Mouse (Mus musculus) forebrain, embryonic 11.5 days (tissue): ENCODE data around the gene Dock1. TPM values are rescaled to one million over a fixed set of nuclear protein-coding genes. Genes with fewer than 3 reads are reported as not detected.

Experiments used
- ATAC-seq: fragments of 200-750 bp; cut with Nextera tagmentation; replicated peaks from 2 replicates; pipeline ENCODE4 v1.8.0; 2017; ENCODE audit warnings: moderate TSS enrichment; ENCODE audit not compliant: low FRiP score
- DNase-seq: peaks from one replicate; pipeline ENCODE4 v3.0.0-alpha.2; 2017; ENCODE audit warnings: low spot score
- H3K27ac ChIP-seq: fragments of 300-500 bp; sonication (generic); 2 replicates; pipeline ENCODE4 v1.5.1; 2014; ENCODE audit warnings: low read depth, low read length
- H3K27me3 ChIP-seq: fragments of 300-500 bp; sonication (generic); 2 replicates; pipeline ENCODE4 v1.6.1; 2014; ENCODE audit warnings: mild to moderate bottlenecking, low read length, mixed read lengths; ENCODE audit not compliant: control insufficient read depth, insufficient read depth
- H3K36me3 ChIP-seq: fragments of 300-500 bp; sonication (generic); 2 replicates; pipeline ENCODE4 v1.6.1; 2014; ENCODE audit warnings: mild to moderate bottlenecking, low read length, moderate library complexity, mixed read lengths; ENCODE audit not compliant: control insufficient read depth, insufficient read depth
- H3K4me1 ChIP-seq: fragments of 300-500 bp; sonication (generic); replicated peaks from 2 replicates; pipeline ENCODE4 v1.6.1; 2014; ENCODE audit warnings: low read length, mixed read lengths; ENCODE audit not compliant: control insufficient read depth, insufficient read depth
- H3K4me2 ChIP-seq: fragments of 300-500 bp; sonication (generic); 2 replicates; pipeline ENCODE4 v1.6.1; 2014; ENCODE audit warnings: low read depth, mild to moderate bottlenecking, low read length, moderate library complexity, mixed read lengths; ENCODE audit not compliant: severe bottlenecking
- H3K4me3 ChIP-seq: fragments of 300-500 bp; sonication (generic); 2 replicates; pipeline ENCODE4 v1.5.1; 2014; ENCODE audit warnings: low read depth, low read length
- H3K9ac ChIP-seq: fragments of 300-500 bp; sonication (generic); 2 replicates; pipeline ENCODE4 v1.6.1; 2014; ENCODE audit warnings: low read length
- H3K9me3 ChIP-seq: fragments of 300-500 bp; sonication (generic); 2 replicates; pipeline ENCODE4 v1.6.1; 2016; ENCODE audit warnings: low read length, mixed read lengths; ENCODE audit not compliant: control insufficient read depth
- WGBS: fragments of 180-500 bp; shearing (Covaris S2); extraction: QIAGEN DNeasy Blood & Tissue Kit; methylation state at CpG from one replicate; pipeline ENCODE4 v1.1.7; 2014; 5-methylcytosine and 5-hydroxymethylcytosine counted together
- polyA plus RNA-seq: library from polyadenylated mRNA; unstranded; fragments of >200 nt; fragmentation: Nextera tagmentation; extraction: Ambion mirVana; gene quantifications from 2 replicates; pipeline ENCODE4 v1.2.1, GENCODE M21; 2014

Dock1 gene
- polyA plus RNA-seq, 1 experiment from 2014 or later: 26.5 TPM

GRCm38 (mm10) chr7:134899462-134899861 is 229.0 kb downstream of the Dock1 start:
- Histone ChIP-seq H3K27me3 (no peaks in the 10 kb centered on the region), H3K4me3 (no peak overlapping the region), H3K9ac (no peak overlapping the region), H3K4me2 (no peak overlapping the region), H3K36me3 (no peaks in the 10 kb centered on the region), H3K27ac (no peak overlapping the region), H3K4me1 (no peaks in the 10 kb centered on the region), H3K9me3 (no peaks in the 10 kb centered on the region)
- ATAC-seq (no peak), DNase-seq (no peak)
- 92% methylated on average over 2 of the region's 2 CpGs for WGBS

GRCm38 (mm10) chr7:134901992-134902391 is 231.5 kb downstream of the Dock1 start:
- H3K9ac ChIP-seq: no peak overlapping the region
- H3K4me2 ChIP-seq: no peak overlapping the region
- ATAC-seq: no peak
- no peak overlapping the region for H3K27ac ChIP-seq
- DNase-seq: no peak
- H3K27me3 ChIP-seq: no peaks in the 10 kb centered on the region
- no peaks in the 10 kb centered on the region for H3K4me1 ChIP-seq
- H3K4me3 ChIP-seq: no peak overlapping the region
- no peaks in the 10 kb centered on the region for H3K9me3 ChIP-seq
- no peaks in the 10 kb centered on the region for H3K36me3 ChIP-seq
- WGBS: 78% methylated on average over 2 of the region's 2 CpGs

DNA sequence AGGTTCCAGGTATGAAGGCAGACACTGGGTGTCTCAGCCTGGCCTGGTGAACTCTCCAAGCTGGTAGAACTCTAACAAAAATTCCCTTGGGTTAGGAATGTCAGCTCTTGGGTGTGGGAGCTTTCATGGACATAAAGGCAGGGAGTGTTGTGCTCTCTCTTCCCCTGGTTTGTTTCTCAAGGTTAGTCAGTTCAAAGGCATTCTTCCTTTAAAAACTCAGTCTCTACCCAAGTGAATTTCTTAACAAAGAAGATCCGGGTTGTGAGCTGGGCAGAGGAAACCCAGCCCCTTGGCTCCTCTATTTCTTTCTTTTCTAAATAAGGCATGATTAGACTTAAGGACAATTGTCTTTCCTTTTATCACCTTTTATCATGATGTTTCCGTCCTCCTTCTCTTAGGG is 261.4 kb downstream of the Dock1 start:
- DNase-seq (no peak), ATAC-seq (no peak)
- Histone ChIP-seq H3K9ac (no peak overlapping the region), H3K36me3 (no peaks in the 10 kb centered on the region), H3K27me3 (peaks cover 6% of the 10 kb centered on the region), H3K27ac (no peak overlapping the region), H3K4me1 (peaks cover 4% of the 10 kb centered on the region; the same call in 1 of the 2 replicates), H3K9me3 (no peaks in the 10 kb centered on the region), H3K4me2 (no peak overlapping the region), H3K4me3 (no peak overlapping the region)
- 81% methylated on average over 2 of the region's 2 CpGs for whole genome bisulfite sequencing

GRCm38 (mm10) chr7:134937471-134937926 is 267.0 kb downstream of the Dock1 start:
- Histone ChIP-seq H3K27me3 (peaks cover 17% of the 10 kb centered on the region), H3K36me3 (no peaks in the 10 kb centered on the region), H3K4me2 (peak overlapping the region; percentile 89), H3K9ac (peak overlapping the region; percentile 53), H3K9me3 (no peaks in the 10 kb centered on the region), H3K4me1 (peaks cover 13% of the 10 kb centered on the region; the same call in 1 of the 2 replicates), H3K27ac (no peak overlapping the region), H3K4me3 (peak overlapping the region; percentile 50)
- ATAC-seq (peak; percentile 60), DNase-seq (peak; percentile 65)
- WGBS: 4% methylated on average over 32 of the region's 37 CpGs

DNA sequence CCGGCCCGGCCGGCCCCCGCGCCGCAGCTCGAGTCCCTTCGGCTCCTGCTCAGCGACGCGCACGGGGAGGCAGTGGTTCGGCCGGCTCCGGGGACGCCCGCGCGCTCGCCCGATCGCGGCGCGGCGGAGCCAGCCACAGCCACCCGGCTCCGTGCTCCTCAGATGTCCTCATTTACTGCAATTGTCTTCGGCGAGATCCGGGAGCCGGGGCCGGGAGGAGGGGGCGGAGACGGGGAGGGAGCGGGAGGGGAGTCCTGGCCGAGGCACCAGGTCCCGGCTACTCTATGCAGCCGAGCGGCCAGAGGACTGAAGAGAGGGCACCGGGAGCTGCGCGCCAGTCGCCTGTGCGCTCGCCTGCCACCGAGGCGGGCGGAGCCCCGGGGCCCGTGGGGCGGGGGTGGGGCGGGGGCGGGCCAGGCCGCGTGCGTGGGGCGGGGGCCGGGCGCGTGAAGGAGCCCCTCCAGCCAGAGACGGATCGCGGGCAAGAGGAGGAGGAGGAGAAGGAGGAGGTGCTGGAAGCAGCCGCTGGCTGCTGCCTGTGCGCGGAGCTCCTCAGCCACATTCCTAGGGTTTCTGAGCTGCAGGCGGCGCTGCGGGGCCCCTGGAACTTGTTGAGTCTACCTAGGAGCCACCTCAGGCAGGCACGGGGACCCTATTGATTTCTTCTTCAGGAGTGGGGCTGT is 267.6 kb downstream of the Dock1 start, which contains the start of gene Fam196a:
Gene Fam196a, minus strand, starts transcription at position 504 of the 683 bp plus-strand sequence.
- H3K4me3 ChIP-seq: peak within 1 kb of the TSS; percentile 50
- peak; percentile 85 for DNase-seq
- 1% methylated on average over 55 of the region's 71 CpGs for WGBS
- peak within 1 kb of the TSS; percentile 89 for H3K4me2 ChIP-seq
- H3K36me3 ChIP-seq: no peaks in the 10 kb centered on the region
- no peaks in the 10 kb centered on the region for H3K9me3 ChIP-seq
- H3K4me1 ChIP-seq: peaks cover 13% of the 10 kb centered on the region; the same call in 1 of the 2 replicates
- H3K27me3 ChIP-seq: peaks cover 17% of the 10 kb centered on the region
- H3K9ac ChIP-seq: peak within 1 kb of the TSS; percentile 53
- peak; percentile 92 for ATAC-seq
- H3K27ac ChIP-seq: no peak within 1 kb of the TSS

DNA sequence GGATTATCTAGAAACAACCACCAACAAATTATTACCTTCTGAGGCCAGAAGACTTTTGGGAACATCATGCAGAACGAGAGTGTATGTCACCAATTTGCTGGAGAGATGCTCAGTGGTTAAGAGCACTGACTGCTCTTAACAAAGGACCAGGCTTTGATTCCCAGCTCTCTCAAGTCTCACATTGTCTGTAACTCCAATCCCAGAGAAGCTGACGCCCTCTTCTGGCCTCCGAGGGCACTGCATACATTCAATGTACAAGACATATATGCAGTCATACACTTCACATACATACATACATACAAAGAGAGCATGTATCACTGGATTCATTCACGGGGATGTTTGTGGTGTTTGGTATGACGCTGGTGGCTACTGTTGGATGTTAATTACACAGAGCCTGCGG is 271.4 kb downstream of the Dock1 start:
- H3K27ac ChIP-seq: no peak overlapping the region
- peaks cover 11% of the 10 kb centered on the region for H3K27me3 ChIP-seq
- H3K36me3 ChIP-seq: no peaks in the 10 kb centered on the region
- H3K4me3 ChIP-seq: no peak overlapping the region
- H3K4me1 ChIP-seq: peaks cover 9% of the 10 kb centered on the region; the same call in 1 of the 2 replicates
- 95% methylated on average over 6 of the region's 6 CpGs for whole genome bisulfite sequencing
- H3K9ac ChIP-seq: no peak overlapping the region
- no peak for DNase-seq
- H3K9me3 ChIP-seq: no peaks in the 10 kb centered on the region
- ATAC-seq: no peak
- no peak overlapping the region for H3K4me2 ChIP-seq

- Histone ChIP-seq H3K4me2 (no peak overlapping the region), H3K4me1 (peaks cover 5% of the 10 kb centered on the region; the same call in 1 of the 2 replicates), H3K4me3 (no peak overlapping the region), H3K27me3 (peaks cover 2% of the 10 kb centered on the region; the same call in 1 of the 2 replicates), H3K9me3 (no peaks in the 10 kb centered on the region), H3K36me3 (no peaks in the 10 kb centered on the region), H3K9ac (no peak overlapping the region), H3K27ac (no peak overlapping the region)
- 78% methylated on average over 6 of the region's 6 CpGs for WGBS
- ATAC-seq: no peak
- no peak for DNase-seq
Observed at GRCm38 (mm10) chr7:134943063-134943462, 272.6 kb downstream of the Dock1 start.

DNA sequence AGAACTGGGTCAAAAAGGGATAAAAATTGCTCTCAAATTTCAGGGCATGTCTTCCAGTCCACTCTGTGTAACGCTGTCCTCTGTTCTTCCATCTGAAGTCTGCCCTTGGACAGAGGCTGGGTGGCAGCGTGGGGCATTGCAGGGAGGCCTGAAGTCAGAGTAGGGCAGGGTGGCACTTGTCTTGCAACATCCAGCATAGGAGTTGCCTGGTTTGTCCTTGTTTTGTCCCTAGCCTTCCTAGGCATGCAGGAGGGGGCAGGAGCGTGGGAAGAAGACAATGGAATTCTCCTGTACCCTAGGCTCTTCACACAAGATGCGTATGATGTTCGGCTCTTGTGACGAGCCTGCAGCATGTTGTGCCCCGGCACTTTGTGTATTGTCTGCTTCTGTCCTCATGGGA is 273.2 kb downstream of the Dock1 start:
- Histone ChIP-seq H3K27me3 (peaks cover 2% of the 10 kb centered on the region; the same call in 1 of the 2 replicates), H3K27ac (no peak overlapping the region), H3K4me2 (no peak overlapping the region), H3K4me1 (peaks cover 1% of the 10 kb centered on the region; the same call in 1 of the 2 replicates), H3K36me3 (no peaks in the 10 kb centered on the region), H3K9me3 (no peaks in the 10 kb centered on the region), H3K4me3 (no peak overlapping the region), H3K9ac (no peak overlapping the region)
- no peak for ATAC-seq
- WGBS: 85% methylated on average over 7 of the region's 7 CpGs
- DNase-seq: no peak
